Mouse (Mus musculus) limb, embryonic 10.5 days (tissue): ENCODE data around the gene Tatdn2. TPM values are rescaled to one million over a fixed set of nuclear protein-coding genes. Genes with fewer than 3 reads are reported as not detected.

ENCODE experiments used
- DNase-seq: peaks from one replicate; pipeline ENCODE4 v3.0.0-alpha.2; 2017; ENCODE audit warnings: low spot score
- H3K27ac ChIP-seq: fragments of 300-500 bp; sonication (generic); 2 replicates; pipeline ENCODE4 v1.5.1; 2016; ENCODE audit warnings: mild to moderate bottlenecking
- H3K27me3 ChIP-seq: fragments of 300-500 bp; sonication (generic); 2 replicates; pipeline ENCODE4 v1.6.1; 2016; ENCODE audit warnings: low read depth, mild to moderate bottlenecking; ENCODE audit not compliant: poor library complexity, severe bottlenecking
- H3K36me3 ChIP-seq: fragments of 300-500 bp; sonication (generic); 2 replicates; pipeline ENCODE4 v1.6.1; 2016; ENCODE audit warnings: mild to moderate bottlenecking, moderate library complexity
- H3K4me1 ChIP-seq: fragments of 300-500 bp; sonication (generic); 2 replicates; pipeline ENCODE4 v1.6.1; 2016
- H3K4me3 ChIP-seq: fragments of 300-500 bp; sonication (generic); 2 replicates; pipeline ENCODE4 v1.5.1; 2016; ENCODE audit warnings: mild to moderate bottlenecking, moderate library complexity
- H3K9me3 ChIP-seq: fragments of 300-500 bp; sonication (generic); replicated peaks from 2 replicates; pipeline ENCODE4 v1.6.1; 2016; ENCODE audit warnings: mild to moderate bottlenecking
- WGBS: fragments of 180-500 bp; shearing (Covaris S2); methylation state at CpG from one replicate; pipeline ENCODE4 v1.1.7; 2016; 5-methylcytosine and 5-hydroxymethylcytosine counted together
- polyA plus RNA-seq: library from polyadenylated mRNA; unstranded; fragments of >200 nt; fragmentation: Nextera tagmentation; extraction: Ambion mirVana; gene quantifications from 2 replicates; pipeline ENCODE4 v1.2.1, GENCODE M21; 2016

Gene Tatdn2
- polyA plus RNA-seq, 1 experiment from 2014 or later, result 0.48 TPM

DNA sequence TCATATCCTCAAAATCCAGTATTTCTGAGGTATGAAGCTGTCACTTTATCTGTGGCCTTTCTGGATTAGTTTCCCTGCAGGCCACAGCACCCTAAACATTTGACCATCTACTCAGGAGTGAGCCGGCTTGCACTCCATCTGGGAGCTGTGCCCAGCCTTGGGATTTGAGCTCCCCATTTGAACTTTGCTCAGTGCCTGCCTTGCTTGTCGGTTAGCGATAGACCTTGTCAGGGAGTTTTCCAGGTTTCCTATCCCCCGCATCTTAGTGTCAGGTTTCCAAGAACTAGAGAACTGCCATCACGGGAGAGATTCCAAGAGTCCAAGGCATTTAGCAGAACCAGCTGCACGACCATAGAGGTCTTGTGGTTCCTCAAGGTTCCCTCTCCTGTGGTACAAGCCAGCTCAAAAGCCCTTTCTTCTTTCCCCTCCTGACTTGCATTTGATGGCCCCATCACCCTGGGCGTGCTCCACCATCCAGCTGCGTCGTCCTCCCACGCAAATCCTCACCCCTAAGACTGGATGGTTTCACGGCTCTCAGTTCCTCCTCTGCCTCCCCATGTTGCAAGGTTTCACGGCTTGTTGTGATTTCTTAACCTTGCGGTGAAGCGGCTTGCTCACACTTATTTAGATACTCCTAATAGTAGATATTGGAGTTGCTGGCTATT lies 19.6 kb upstream of the Tatdn2 start:
- Histone ChIP-seq H3K4me3 (no peak overlapping the region), H3K4me1 (peaks cover 6% of the 10 kb centered on the region; the same call in 1 of the 2 replicates), H3K27me3 (no peaks in the 10 kb centered on the region), H3K9me3 (no peaks in the 10 kb centered on the region), H3K36me3 (no peaks in the 10 kb centered on the region), H3K27ac (0 out of 2 replicates have a peak overlapping the region, but pooled peaks have one; percentile 12)
- 69% methylated on average over 14 of the region's 14 CpGs for WGBS
- no peak for DNase-seq

DNA sequence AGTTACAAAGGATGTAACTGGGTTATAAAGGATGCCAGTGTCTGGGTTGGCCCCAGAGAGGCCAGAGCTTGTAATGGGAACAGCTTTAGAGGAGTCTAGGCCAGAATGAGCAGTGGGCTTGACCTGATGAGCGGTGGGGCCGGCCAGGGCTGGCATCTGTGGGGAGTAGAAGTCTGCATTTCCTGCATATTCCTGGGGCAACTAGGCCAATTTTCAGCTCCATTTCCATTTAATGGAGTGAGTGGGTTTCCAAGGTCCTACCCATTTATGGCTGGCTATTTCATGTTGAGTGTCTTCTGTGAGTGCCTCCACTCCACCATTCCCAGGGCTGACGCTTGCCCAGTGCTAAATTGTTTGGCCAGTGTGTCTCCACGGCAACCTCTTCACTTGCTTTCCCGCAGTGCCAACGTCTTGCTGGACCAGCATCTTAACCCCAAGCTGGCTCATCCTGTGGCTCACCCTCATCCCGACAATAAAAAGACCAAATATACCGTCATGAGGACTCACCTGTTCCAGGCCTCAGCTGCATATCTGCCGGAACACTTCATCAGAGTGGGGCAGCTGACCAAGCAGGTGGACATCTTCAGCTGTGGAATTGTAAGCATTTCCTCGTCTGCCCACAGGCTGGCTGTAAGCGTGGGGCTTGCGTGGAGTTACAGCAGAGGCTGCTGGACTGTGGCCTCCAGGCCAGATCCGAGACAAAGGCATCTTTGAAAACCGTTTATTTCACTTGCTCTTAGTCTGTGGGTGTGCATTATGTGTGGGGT lies 18.4 kb upstream of the Tatdn2 start:
- Histone ChIP-seq H3K27me3 (no peaks in the 10 kb centered on the region), H3K4me3 (no peak overlapping the region), H3K36me3 (no peaks in the 10 kb centered on the region), H3K4me1 (peaks cover 6% of the 10 kb centered on the region; the same call in 1 of the 2 replicates), H3K27ac (no peak overlapping the region), H3K9me3 (no peaks in the 10 kb centered on the region)
- WGBS, result 86% methylated on average over 14 of the region's 14 CpGs
- no peak for DNase-seq

DNA sequence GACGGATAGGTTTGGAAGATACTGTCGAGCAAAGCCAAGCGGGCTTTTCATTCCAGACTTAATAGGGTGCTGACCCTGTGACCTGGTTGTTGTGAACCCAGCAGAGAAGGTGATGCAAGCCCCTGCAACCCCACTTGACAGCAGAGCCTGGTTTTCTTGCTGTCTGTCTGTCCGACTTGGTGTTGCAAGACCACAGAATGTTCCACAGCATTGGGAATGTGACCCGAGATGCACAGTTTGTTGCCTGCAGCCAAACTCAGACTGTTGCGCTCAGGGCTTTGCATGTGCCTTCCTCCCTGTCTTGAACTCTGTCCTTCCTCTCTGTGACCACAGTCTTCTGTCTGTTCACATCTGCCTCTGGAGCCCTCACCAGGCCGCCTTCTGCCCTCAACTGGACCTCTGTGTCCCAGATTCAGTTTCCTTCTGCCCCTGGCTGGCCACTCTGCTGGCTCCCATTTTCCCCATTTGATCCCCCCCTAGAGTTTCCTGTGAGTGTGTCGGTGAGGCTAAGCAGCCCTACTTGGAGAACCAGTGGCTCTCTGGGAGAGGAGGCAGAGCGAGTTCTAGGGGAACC lies 16.8 kb upstream of the Tatdn2 start:
- Histone ChIP-seq H3K9me3 (no peaks in the 10 kb centered on the region), H3K4me3 (no peak overlapping the region), H3K4me1 (peaks cover 6% of the 10 kb centered on the region; the same call in 1 of the 2 replicates), H3K27ac (no peak overlapping the region), H3K36me3 (no peaks in the 10 kb centered on the region), H3K27me3 (no peaks in the 10 kb centered on the region)
- no peak for DNase-seq
- WGBS, result 78% methylated on average over 9 of the region's 9 CpGs

DNA sequence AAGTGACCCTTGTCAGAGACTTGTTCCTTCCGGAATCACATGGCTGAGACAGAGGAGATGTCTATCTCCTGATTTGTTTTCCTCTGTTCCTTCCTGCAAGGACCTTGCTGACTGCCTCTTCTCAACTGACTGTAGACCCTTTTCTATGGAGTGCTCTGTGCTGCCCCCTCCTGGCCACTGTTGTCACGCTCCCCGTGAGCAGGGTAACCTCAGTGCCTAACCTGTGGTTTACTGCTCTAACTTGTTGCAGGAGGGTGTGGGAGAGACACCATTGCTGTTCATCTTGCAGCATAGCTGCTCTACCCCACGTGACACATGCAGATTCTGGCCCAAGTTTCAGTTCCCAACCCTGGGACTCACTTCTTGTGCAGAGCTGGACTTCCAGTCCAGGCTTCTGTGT lies 15.6 kb upstream of the Tatdn2 start:
- Histone ChIP-seq H3K4me1 (peaks cover 6% of the 10 kb centered on the region; the same call in 1 of the 2 replicates), H3K4me3 (no peak overlapping the region), H3K9me3 (no peaks in the 10 kb centered on the region), H3K27me3 (no peaks in the 10 kb centered on the region), H3K27ac (no peak overlapping the region), H3K36me3 (no peaks in the 10 kb centered on the region)
- WGBS, result 15% methylated on average over 4 of the region's 4 CpGs
- peak; percentile 88 for DNase-seq

DNA sequence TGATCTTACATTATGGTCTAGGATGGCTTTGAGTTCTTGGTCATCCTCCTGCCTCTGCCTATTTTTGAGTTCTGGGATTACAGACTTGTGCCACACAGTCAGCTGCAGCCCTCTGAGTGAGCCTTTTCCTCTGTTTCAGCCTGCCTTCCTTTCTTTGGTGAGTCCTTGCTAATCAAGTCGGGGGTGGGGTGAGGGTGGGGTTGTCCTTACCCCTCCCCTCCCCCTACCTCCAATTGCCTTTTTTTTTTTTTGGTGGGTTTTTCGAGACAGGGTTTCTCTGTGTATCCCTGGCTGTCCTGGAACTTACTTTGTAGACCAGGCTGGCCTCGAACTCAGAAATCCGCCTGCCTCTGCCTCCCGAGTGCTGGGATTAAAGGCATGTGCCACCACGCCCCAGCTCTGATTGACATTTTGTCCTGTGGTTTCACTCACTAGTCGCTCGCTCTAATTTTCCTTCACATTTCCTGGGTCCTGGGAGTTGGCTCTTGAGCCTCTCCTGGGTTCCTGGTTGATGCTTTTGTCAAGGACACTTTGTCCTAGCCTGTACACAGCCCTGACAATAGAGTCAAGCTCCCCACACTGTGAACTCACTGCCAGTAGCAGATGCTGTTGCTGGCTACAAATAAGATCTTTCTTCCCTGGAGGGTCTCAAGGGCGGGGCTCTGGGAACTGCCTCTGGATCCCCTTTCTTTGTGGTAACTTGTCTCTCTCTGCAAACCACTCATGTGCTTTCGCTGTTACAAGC lies 13.6 kb upstream of the Tatdn2 start:
- WGBS, result 85% methylated on average over 10 of the region's 10 CpGs
- H3K27me3 ChIP-seq, result no peaks in the 10 kb centered on the region
- DNase-seq, result no peak
- no peak overlapping the region for H3K4me3 ChIP-seq
- H3K27ac ChIP-seq, result no peak overlapping the region
- peaks cover 7% of the 10 kb centered on the region for H3K4me1 ChIP-seq
- no peaks in the 10 kb centered on the region for H3K36me3 ChIP-seq
- H3K9me3 ChIP-seq, result no peaks in the 10 kb centered on the region

DNA sequence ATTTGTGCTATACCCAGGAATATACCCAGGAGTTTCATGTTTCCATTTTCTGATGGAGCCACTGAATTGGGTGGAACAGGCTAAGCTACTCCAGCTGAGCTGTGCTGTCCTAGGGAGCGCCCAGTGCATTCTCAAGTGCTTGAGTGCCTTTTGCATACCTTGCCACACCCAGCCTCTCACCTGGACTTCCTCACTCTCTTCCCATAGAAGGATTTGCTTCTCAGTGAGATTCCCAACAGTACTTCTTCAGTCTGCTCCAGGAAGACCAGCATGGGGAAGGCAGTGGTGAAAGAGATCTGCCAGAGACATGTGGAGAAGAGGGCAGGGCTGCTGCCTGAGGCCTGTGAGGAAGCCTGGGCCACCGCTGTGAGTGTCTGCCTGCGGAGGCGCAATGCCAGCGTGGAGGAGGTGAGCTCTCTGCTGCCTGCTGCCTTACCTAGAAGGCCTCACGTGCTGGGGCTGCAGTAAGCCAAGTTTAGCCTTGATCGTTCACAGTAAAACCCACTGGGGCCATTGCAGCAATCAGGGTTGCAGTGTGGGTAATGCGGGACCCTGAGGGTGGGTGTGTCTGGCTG lies 10.2 kb upstream of the Tatdn2 start:
- Histone ChIP-seq H3K4me3 (no peak overlapping the region), H3K27me3 (no peaks in the 10 kb centered on the region), H3K36me3 (no peaks in the 10 kb centered on the region), H3K9me3 (no peaks in the 10 kb centered on the region), H3K27ac (peak overlapping the region; percentile 67), H3K4me1 (peaks cover 29% of the 10 kb centered on the region)
- WGBS, result 43% methylated on average over 8 of the region's 8 CpGs
- no peak for DNase-seq

DNA sequence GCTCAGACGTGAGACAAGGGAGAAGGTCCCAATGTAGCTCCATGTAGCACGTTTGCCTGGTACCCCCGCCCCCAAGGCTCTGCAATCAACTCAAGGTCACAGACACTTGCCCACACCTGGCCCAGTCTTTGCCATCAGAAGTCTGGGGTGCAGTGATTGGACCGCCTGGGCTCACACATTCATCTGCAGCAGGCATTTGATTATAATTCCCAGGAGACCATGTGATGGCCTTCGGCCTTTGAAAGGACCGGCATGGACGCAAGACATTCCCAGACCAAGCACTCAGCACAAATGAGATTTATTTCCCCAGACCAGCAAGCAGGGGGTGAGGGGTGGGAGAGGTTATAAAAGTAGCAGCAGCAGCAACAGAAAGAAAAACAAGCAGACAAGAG lies 6.8 kb upstream of the Tatdn2 start:
- H3K27me3 ChIP-seq, result no peaks in the 10 kb centered on the region
- H3K4me1 ChIP-seq, result peaks cover 46% of the 10 kb centered on the region
- H3K4me3 ChIP-seq, result peak overlapping the region; percentile 43
- no peaks in the 10 kb centered on the region for H3K9me3 ChIP-seq
- H3K27ac ChIP-seq, result peak overlapping the region; percentile 94
- peak; percentile 79 for DNase-seq
- WGBS, result 6% methylated on average over 7 of the region's 7 CpGs
- H3K36me3 ChIP-seq, result peaks cover 13% of the 10 kb centered on the region

DNA sequence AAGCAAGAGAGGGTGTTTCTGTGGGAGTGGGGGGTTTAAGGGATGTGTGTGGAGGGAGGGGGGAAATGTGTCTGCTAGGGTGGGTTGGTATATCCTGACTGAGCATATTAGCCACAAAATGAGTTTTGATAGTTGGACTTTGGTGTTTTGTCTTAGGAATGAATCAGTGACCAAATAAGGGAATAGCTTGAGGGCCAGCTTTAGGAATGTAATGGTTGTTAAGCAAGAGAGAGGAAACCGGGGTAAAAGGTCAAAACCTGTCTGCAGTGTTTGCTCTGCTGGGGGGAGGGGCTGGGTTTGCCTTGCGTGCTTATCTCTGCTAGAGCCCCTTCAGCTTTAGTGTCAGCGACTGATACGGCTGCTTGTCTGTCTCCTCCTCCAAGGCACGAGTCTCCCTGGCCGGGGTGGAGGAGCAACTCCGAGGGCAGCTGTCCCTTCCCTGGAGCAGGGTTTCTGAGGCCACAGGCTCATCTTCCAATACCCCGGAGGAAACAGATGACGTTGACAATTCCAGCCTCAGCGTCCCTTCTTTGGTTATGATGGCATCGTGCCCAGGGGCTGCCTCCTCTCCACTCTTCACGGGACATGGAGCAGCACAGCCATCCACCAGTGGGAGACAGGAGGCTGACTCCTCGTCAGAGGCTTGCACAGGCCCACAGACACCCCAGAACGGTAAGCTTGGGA lies 6.3 kb upstream of the Tatdn2 start:
- DNase-seq, result peak; percentile 79
- Histone ChIP-seq H3K36me3 (peaks cover 13% of the 10 kb centered on the region), H3K4me3 (peak overlapping the region; percentile 43), H3K4me1 (peaks cover 51% of the 10 kb centered on the region), H3K27me3 (no peaks in the 10 kb centered on the region), H3K9me3 (no peaks in the 10 kb centered on the region), H3K27ac (peak overlapping the region; percentile 94)
- WGBS, result 6% methylated on average over 14 of the region's 14 CpGs

DNA sequence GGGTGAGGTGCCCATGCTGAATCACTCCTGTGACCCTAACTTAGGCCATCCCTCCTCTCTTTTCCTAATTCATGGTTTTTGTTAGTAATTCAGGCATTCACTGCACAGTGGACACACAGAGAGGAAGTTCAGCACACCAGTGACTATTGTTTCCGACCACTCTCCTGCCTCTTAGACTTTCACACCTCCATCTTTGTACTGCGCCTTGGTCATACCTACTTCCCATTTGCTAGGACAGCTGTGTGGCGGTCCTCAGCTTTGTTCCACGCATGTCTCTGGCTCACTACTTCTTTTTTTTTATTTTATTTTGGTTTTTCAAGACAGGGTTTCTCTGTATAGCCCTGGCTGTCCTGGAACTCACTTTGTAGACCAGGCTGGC lies 5.8 kb upstream of the Tatdn2 start:
- H3K4me3 ChIP-seq, result peak overlapping the region; percentile 43
- no peaks in the 10 kb centered on the region for H3K27me3 ChIP-seq
- no peaks in the 10 kb centered on the region for H3K9me3 ChIP-seq

DNA sequence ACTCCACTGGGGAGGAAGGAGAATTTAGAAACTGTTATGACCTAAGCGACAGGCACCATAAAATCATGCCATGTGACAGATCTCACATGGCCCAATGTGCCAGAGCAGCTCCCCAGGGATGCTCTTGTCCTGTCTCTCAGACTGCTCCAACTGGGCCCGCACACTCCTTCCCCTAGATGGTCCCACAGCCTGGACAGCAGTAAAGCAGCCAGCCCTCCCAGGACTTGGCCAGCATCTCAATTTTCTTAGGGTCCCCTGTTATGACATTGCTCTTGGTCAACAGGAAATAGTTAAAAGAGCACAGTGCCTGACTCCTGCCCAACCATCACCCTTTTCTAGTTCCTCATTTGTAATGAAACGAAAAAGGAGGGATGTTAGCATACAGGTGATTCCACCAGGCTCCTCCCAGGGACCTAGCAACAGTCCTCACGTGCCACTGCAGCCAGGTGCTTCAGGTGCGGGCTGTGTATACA lies 4.2 kb upstream of the Tatdn2 start:
- peaks cover 13% of the 10 kb centered on the region for H3K36me3 ChIP-seq
- H3K27ac ChIP-seq, result 0 out of 2 replicates have a peak overlapping the region, but pooled peaks have one; percentile 56
- no peaks in the 10 kb centered on the region for H3K9me3 ChIP-seq
- H3K4me3 ChIP-seq, result no peak overlapping the region
- H3K4me1 ChIP-seq, result peaks cover 55% of the 10 kb centered on the region
- H3K27me3 ChIP-seq, result no peaks in the 10 kb centered on the region
- DNase-seq, result no peak
- 85% methylated on average over 5 of the region's 5 CpGs for WGBS

More for the DNA sequence above, 5.8 kb upstream of the Tatdn2 start:
- H3K36me3 ChIP-seq, result peaks cover 13% of the 10 kb centered on the region
- DNase-seq, result no peak
- H3K27ac ChIP-seq, result peak overlapping the region; percentile 94
- WGBS, result 70% methylated on average over 4 of the region's 4 CpGs
- H3K4me1 ChIP-seq, result peaks cover 56% of the 10 kb centered on the region

DNA sequence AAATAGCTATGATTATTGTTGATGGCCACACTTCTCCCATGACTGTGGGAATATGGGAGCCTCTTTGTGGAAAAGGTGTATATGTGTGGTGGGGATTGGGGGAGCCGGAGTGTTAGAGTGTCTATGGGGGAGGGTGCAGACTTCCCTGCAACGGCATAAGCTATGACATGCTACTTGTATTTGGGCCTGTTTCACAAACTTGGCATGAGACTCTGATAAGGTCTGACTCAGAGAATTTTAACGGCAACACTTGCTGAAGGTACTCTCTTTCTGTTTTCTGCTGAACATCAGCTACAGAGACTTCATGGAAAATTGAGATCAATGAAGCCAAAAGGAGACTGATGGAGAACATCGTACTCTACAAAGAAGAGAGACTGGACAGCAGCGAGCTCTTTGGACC lies 3.5 kb upstream of the Tatdn2 start:
- H3K9me3 ChIP-seq, result no peaks in the 10 kb centered on the region
- no peak overlapping the region for H3K4me3 ChIP-seq
- H3K4me1 ChIP-seq, result peaks cover 61% of the 10 kb centered on the region
- H3K36me3 ChIP-seq, result peaks cover 13% of the 10 kb centered on the region
- DNase-seq, result no peak
- H3K27ac ChIP-seq, result 0 out of 2 replicates have a peak overlapping the region, but pooled peaks have one; percentile 3
- whole genome bisulfite sequencing, result 93% methylated on average over 5 of the region's 5 CpGs
- H3K27me3 ChIP-seq, result no peaks in the 10 kb centered on the region

DNA sequence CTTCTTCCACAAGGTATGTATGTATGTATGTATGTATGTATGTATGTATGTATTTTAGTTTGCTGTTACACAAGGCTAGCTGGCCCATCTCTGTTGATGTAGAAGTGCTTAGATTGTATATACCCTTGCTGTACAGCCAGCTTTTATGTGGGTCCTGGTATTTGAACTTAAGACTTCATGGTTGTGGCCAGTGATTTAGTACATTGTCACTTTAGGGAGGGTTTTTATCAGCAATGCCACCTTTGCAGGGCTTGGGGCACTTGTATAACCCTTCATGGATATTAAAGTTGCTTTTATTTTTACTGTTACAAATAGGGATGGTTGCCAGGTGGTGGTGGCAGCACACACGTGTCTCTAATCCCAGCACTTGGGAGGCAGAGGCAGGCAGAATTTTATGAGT lies 1.6 kb upstream of the Tatdn2 start:
- Histone ChIP-seq H3K4me3 (no peak overlapping the region), H3K27me3 (no peaks in the 10 kb centered on the region), H3K27ac (peak overlapping the region; percentile 91; the same call in 1 of the 2 replicates), H3K36me3 (peaks cover 24% of the 10 kb centered on the region), H3K4me1 (peaks cover 64% of the 10 kb centered on the region), H3K9me3 (no peaks in the 10 kb centered on the region)
- no peak for DNase-seq
- 71% methylated on average over 1 of the region's 1 CpGs for WGBS
